ENCODE assay signal across 8 mouse cellular contexts in genomic region chr19:47931982-47932638, GRCm38 (mm10). TPM values are rescaled to one million over a fixed set of nuclear protein-coding genes. Genes with fewer than 3 reads are reported as not detected.
DNase-seq lines count a peak whose midpoint lies in the region; ATAC-seq lines count a peak whose summit lies in the region.

No protein-coding gene starts in this region.

- no peaks in the 10 kb centered on the region for H3K36me3 ChIP-seq in liver, embryonic 11.5 days (ENCODE audit: control insufficient read depth, insufficient read depth, low read length)
- H3K36me3 ChIP-seq in neural tube, embryonic 14.5 days (ENCODE audit: control insufficient read depth, insufficient read depth, low read length), result no peaks in the 10 kb centered on the region

- peak; percentile 61 to 64 for DNase-seq in cerebellum, postnatal 10 days
- no peak for DNase-seq in cerebellum, adult 11 months
- peak; percentile 52 to 56 for DNase-seq in B cell, adult 2 months
- DNase-seq in heart, postnatal 4 days, result peak; percentile 50
- DNase-seq in liver, embryonic 11.5 days (ENCODE audit: low spot score), result no peak
- no peak for DNase-seq in gastrocnemius, postnatal 25 days

- no peaks in the 10 kb centered on the region for H3K4me1 ChIP-seq in liver, embryonic 11.5 days (replicated peaks; ENCODE audit: control insufficient read depth, insufficient read depth, low read length)
- H3K4me1 ChIP-seq in neural tube, embryonic 14.5 days (ENCODE audit: control insufficient read depth, insufficient read depth, low read length), result no peaks in the 10 kb centered on the region

- H3K27me3 ChIP-seq in liver, embryonic 11.5 days (replicated peaks; ENCODE audit: control insufficient read depth, insufficient read depth, low read length), result no peaks in the 10 kb centered on the region
- H3K27me3 ChIP-seq in neural tube, embryonic 14.5 days (ENCODE audit: control insufficient read depth, insufficient read depth, low read length), result no peaks in the 10 kb centered on the region

- H3K4me3 ChIP-seq in liver, embryonic 11.5 days (ENCODE audit: low read depth, low read length), result no peak overlapping the region
- no peak overlapping the region for H3K4me3 ChIP-seq in neural tube, embryonic 14.5 days (ENCODE audit: low read depth, low read length)

- H3K9ac ChIP-seq in liver, embryonic 11.5 days (ENCODE audit: low read depth, low read length), result no peak overlapping the region
- H3K9ac ChIP-seq in neural tube, embryonic 14.5 days (replicated peaks; ENCODE audit: low read depth, low read length), result no peak overlapping the region

- 40% methylated on average over 7 of the region's 7 CpGs for WGBS in liver, embryonic 11.5 days
- WGBS in neural tube, embryonic 14.5 days, result 42% methylated on average over 7 of the region's 7 CpGs

- no peak overlapping the region for H3K27ac ChIP-seq in liver, embryonic 11.5 days (ENCODE audit: low read depth, low read length)
- H3K27ac ChIP-seq in neural tube, embryonic 14.5 days (ENCODE audit: low read depth, low read length), result no peak overlapping the region

- peak; percentile 90 for ATAC-seq in common myeloid progenitor, adult 5-6 weeks (replicated peaks; ENCODE audit: low read depth, poor library complexity, severe bottlenecking)
- ATAC-seq in liver, embryonic 11.5 days (replicated peaks; ENCODE audit: low FRiP score), result peak; percentile 60
- ATAC-seq in neural tube, embryonic 14.5 days (ENCODE audit: low read depth), result peak; percentile 73; the same call in 1 of the 2 replicates

- H3K4me2 ChIP-seq in liver, embryonic 11.5 days, result no peak overlapping the region
- no peak overlapping the region for H3K4me2 ChIP-seq in neural tube, embryonic 14.5 days (ENCODE audit: low read depth, low read length)

- no peaks in the 10 kb centered on the region for H3K9me3 ChIP-seq in liver, embryonic 11.5 days (ENCODE audit: control insufficient read depth, low read length)
- H3K9me3 ChIP-seq in neural tube, embryonic 14.5 days (ENCODE audit: control insufficient read depth, low read length), result no peaks in the 10 kb centered on the region

RNA-seq across cellular contexts. Expression of gene Cfap58, which starts 5.4 kb away (rescaled TPM):
- total RNA-seq in common myeloid progenitor, adult 5-6 weeks (2017), result not detected in 2 replicates
- 1 to 10 TPM; 2.2 to 2.3 TPM for total RNA-seq in heart, postnatal 4 days (2021)
- polyA plus RNA-seq in liver, embryonic 11.5 days (2014; fragmentation: Nextera tagmentation; extraction: Ambion mirVana), result 0.04 TPM in 1 of 2 replicates, not detected in the other
- 0.53 and 0.64 TPM in 2 replicates for polyA plus RNA-seq in neural tube, embryonic 14.5 days (2014; fragmentation: Nextera tagmentation; extraction: Ambion mirVana)
- not detected for total RNA-seq in gastrocnemius, postnatal 25 days (2021)

RNA-seq across cellular contexts. Expression of gene Itprip, which starts 13.0 kb away (rescaled TPM):
- total RNA-seq in common myeloid progenitor, adult 5-6 weeks (2017), result 13.6 and 16.1 TPM in 2 replicates
- 10 to 100 TPM; 21.6 TPM for total RNA-seq in heart, postnatal 4 days (2021)
- polyA plus RNA-seq in liver, embryonic 11.5 days (2014; fragmentation: Nextera tagmentation; extraction: Ambion mirVana), result 9.2 and 9.8 TPM in 2 replicates
- polyA plus RNA-seq in neural tube, embryonic 14.5 days (2014; fragmentation: Nextera tagmentation; extraction: Ambion mirVana), result 3.8 and 4.4 TPM in 2 replicates
- total RNA-seq in gastrocnemius, postnatal 25 days (2021), result under 1 TPM; 0.36 to 0.70 TPM

RNA-seq across cellular contexts. Expression of gene Cfap43, which starts 13.0 kb away (rescaled TPM):
- total RNA-seq in common myeloid progenitor, adult 5-6 weeks (2017), result 0.15 TPM in 1 of 2 replicates, not detected in the other
- total RNA-seq in heart, postnatal 4 days (2021), result not detected
- 0.04 TPM in 1 of 2 replicates, not detected in the other for polyA plus RNA-seq in liver, embryonic 11.5 days (2014; fragmentation: Nextera tagmentation; extraction: Ambion mirVana)
- polyA plus RNA-seq in neural tube, embryonic 14.5 days (2014; fragmentation: Nextera tagmentation; extraction: Ambion mirVana), result 0.24 and 1.7 TPM in 2 replicates
- not detected for total RNA-seq in gastrocnemius, postnatal 25 days (2021)

Comparison
In these comparisons a context has a peak if more than half of its experiments do, and no peak if none do; other contexts are left out.
1. DNase-seq: peak in cerebellum, postnatal 10 days (2 of 2), B cell, adult 2 months (2 of 2) and heart, postnatal 4 days (single experiment); none in cerebellum, adult 11 months (single experiment), liver, embryonic 11.5 days (single experiment) and gastrocnemius, postnatal 25 days (single experiment).
2. Peak in every context shown above with its lines, with median percentiles within 50 percentile points of each other: ATAC-seq.